Mouse (Mus musculus) left cerebral cortex, adult 11 months (tissue): ENCODE data around the gene Btbd35f27.
"Not testable (repeated sequence)": the region's sequence is repeated elsewhere in the genome, so short reads cannot be mapped to it uniquely, and the experiment has no call there.

Source experiments
- DNase-seq: peaks from one replicate; pipeline ENCODE4 v3.0.0; 2022; ENCODE audit warnings: low spot score

Gene Btbd35f27

DNA sequence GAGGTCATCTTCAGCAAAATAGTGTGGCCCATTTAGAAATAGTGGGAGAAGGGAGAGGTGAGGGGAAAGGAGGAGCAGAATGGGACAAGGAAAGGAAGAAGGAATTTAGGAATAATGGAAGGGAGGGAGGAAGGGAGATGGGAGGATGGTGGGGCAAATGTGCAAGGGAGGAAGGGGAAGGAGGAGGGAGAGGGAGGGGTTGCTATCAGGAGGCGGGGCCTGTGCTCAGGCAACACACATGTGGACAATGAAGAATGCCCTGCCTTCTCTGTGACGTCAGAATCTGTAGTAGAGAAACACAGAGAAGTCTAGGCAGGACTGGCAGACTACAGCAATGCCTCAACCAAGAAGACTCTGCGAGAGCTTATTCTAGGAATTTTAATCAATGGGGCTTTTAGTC is at the start of gene Btbd35f27:
Gene Btbd35f27 (plus strand): TSS at position 301 of the 400 bp plus-strand sequence.
- not testable (repeated sequence) for DNase-seq
